Mouse (Mus musculus) megakaryocyte, embryonic 14.5 days (primary cell): ENCODE data around the gene Sobp.

Experiments used
- FLI1 ChIP-seq: IDR thresholded peaks from 2 replicates; pipeline ENCODE4 v1.6.1; 2012; ENCODE audit warnings: low read length, inconsistent platforms, mixed read lengths
- GATA1 ChIP-seq: IDR thresholded peaks from 3 replicates; pipeline ENCODE4 v1.6.1; 2012; ENCODE audit warnings: mixed read lengths, low read length, inconsistent platforms, borderline replicate concordance

GRCm38 (mm10) chr10:43014358-43014757, 160.0 kb downstream of the Sobp start:
- no peak for TF ChIP-seq GATA1
- no peak for TF ChIP-seq FLI1
